Mouse (Mus musculus): ENCODE results near the gene Ehmt2.

Gene Ehmt2

GRCm38 (mm10) chr17:34898160-34898586 lies at the start of gene Ehmt2, which contains the start of gene C2:
Gene Ehmt2 (plus strand): TSS chr17:34898469.
Gene C2 (minus strand): TSS chr17:34898265.
- DNase-seq: peak; percentile 90 to 91

GRCm38 (mm10) chr17:34849722-34850516 lies 48.4 kb upstream of the Ehmt2 start, which contains the start of the genes Skiv2l and Nelfe:
Gene Skiv2l (minus strand): TSS chr17:34850210.
Gene Nelfe (plus strand): TSS chr17:34850391.
- DNase-seq: peak; percentile 100

- no peak for DNase-seq
Observed at GRCm38 (mm10) chr17:34850517-34851125, 47.6 kb upstream of the Ehmt2 start.

- no peak for DNase-seq
Observed at GRCm38 (mm10) chr17:34853511-34853910, 44.8 kb upstream of the Ehmt2 start.

- no peak for DNase-seq
Observed at GRCm38 (mm10) chr17:34854761-34855160, 43.5 kb upstream of the Ehmt2 start.

- DNase-seq: peak; percentile 75 to 81
Observed at GRCm38 (mm10) chr17:34855825-34856224, 42.4 kb upstream of the Ehmt2 start.

GRCm38 (mm10) chr17:34858670-34859069 lies 39.6 kb upstream of the Ehmt2 start:
- DNase-seq: no peak

GRCm38 (mm10) chr17:34860514-34860913 lies 37.8 kb upstream of the Ehmt2 start:
- DNase-seq: no peak

GRCm38 (mm10) chr17:34861704-34862415 lies 36.4 kb upstream of the Ehmt2 start:
- no peak for DNase-seq

GRCm38 (mm10) chr17:34862416-34863081 lies 35.7 kb upstream of the Ehmt2 start, which contains the start of gene Cfb:
Gene Cfb (minus strand): TSS chr17:34862518.
- DNase-seq: no peak

GRCm38 (mm10) chr17:34865981-34866380 lies 32.3 kb upstream of the Ehmt2 start:
- no peak for DNase-seq

- no peak for DNase-seq
Observed at GRCm38 (mm10) chr17:34874321-34874720, 23.9 kb upstream of the Ehmt2 start.

GRCm38 (mm10) chr17:34879336-34879879 lies 18.9 kb upstream of the Ehmt2 start, which contains the start of gene Zbtb12:
Gene Zbtb12 (plus strand): TSS chr17:34879483.
- no peak for DNase-seq

GRCm38 (mm10) chr17:34881166-34881565 lies 17.1 kb upstream of the Ehmt2 start:
- DNase-seq: no peak

- DNase-seq: no peak
Observed at GRCm38 (mm10) chr17:34881683-34882310, 16.5 kb upstream of the Ehmt2 start, which contains the start of gene Gm20547. Gene Gm20547 (minus strand): TSS chr17:34882042.

GRCm38 (mm10) chr17:34883332-34883731 lies 14.9 kb upstream of the Ehmt2 start:
- no peak for DNase-seq

GRCm38 (mm10) chr17:34884704-34885103 lies 13.6 kb upstream of the Ehmt2 start:
- DNase-seq: no peak

- no peak for DNase-seq
Observed at GRCm38 (mm10) chr17:34885615-34886014, 12.7 kb upstream of the Ehmt2 start.

- no peak for DNase-seq
Observed at GRCm38 (mm10) chr17:34887942-34888341, 10.3 kb upstream of the Ehmt2 start.

GRCm38 (mm10) chr17:34890074-34890743 lies 8.1 kb upstream of the Ehmt2 start:
- no peak for DNase-seq

GRCm38 (mm10) chr17:34891377-34891776 lies 6.9 kb upstream of the Ehmt2 start:
- DNase-seq: no peak

All from cerebellum, postnatal 10 days (tissue).